Mouse (Mus musculus): ENCODE data around the gene Cldn2. TPM values are rescaled to one million over a fixed set of nuclear protein-coding genes. Genes with fewer than 3 reads are reported as not detected.

Cldn2 gene
- polyA plus RNA-seq, 1 experiment = not detected

- no peaks in the 10 kb centered on the region for H3K27me3 ChIP-seq (ENCODE audit: control insufficient read depth, insufficient read depth, insufficient read length)
- H3K4me3 ChIP-seq (ENCODE audit: insufficient read depth, poor library complexity, severe bottlenecking) = no peak overlapping the region
- no peaks in the 10 kb centered on the region for H3K36me3 ChIP-seq (ENCODE audit: control insufficient read depth, insufficient read depth)
- no peaks in the 10 kb centered on the region for H3K79me3 ChIP-seq (ENCODE audit: low read depth)
- TF ChIP-seq MYOG (IDR thresholded peaks at IDR 0.05; ENCODE audit: control insufficient read depth, extremely low read depth, insufficient read length) = no peak
- no peak for TF ChIP-seq CEBPB (IDR thresholded peaks at IDR 0.05; ENCODE audit: low read depth)
- TF ChIP-seq FOSL1 (IDR thresholded peaks at IDR 0.05; ENCODE audit: insufficient read depth, low read length, poor library complexity, severe bottlenecking) = no peak
- no peak for TF ChIP-seq MYOD1 (IDR thresholded peaks at IDR 0.05; ENCODE audit: control insufficient read depth, insufficient read length, low read depth)
- no peak for TF ChIP-seq CTCF (IDR thresholded peaks at IDR 0.05; ENCODE audit: control insufficient read depth, insufficient read depth, insufficient read length)
- TF ChIP-seq USF1 (IDR thresholded peaks at IDR 0.05; ENCODE audit: low read depth) = no peak
- TF ChIP-seq MAX (IDR thresholded peaks at IDR 0.05) = no peak
- no peaks in the 10 kb centered on the region for H3K79me2 ChIP-seq (ENCODE audit: control insufficient read depth, insufficient read depth)
- no peak overlapping the region for H3ac ChIP-seq (ENCODE audit: control insufficient read depth, insufficient read length, low read depth)
Measured at GRCm38 (mm10) chrX:139780988-139781387, 19.6 kb upstream of the Cldn2 start.

DNA sequence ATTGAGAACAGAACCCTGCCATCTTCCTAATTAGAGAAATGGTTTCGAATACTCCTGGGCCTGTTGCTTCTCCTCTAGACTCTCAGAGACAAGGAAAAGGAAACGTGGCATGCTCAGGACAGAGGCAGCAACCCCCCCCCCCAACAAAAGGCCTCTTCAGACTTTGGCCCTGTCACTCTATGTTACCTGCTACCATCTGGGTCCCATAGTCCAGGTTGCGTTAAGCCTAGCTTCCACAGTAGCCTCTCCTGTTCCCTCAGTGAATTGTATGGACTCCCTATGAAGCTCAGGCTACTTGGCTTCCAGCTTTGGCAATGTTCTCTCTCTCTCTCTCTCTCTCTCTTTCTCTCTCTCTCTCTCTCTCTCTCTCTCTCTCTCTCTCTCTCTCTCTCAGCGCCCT is 19.1 kb upstream of the Cldn2 start:
- no peak overlapping the region for H3K4me3 ChIP-seq (ENCODE audit: insufficient read depth, poor library complexity, severe bottlenecking)
- TF ChIP-seq CTCF (IDR thresholded peaks at IDR 0.05; ENCODE audit: control insufficient read depth, insufficient read depth, insufficient read length) (no peak), CEBPB (IDR thresholded peaks at IDR 0.05; ENCODE audit: low read depth) (no peak), FOSL1 (IDR thresholded peaks at IDR 0.05; ENCODE audit: insufficient read depth, low read length, poor library complexity, severe bottlenecking) (no peak), MAX (IDR thresholded peaks at IDR 0.05) (no peak), MYOG (IDR thresholded peaks at IDR 0.05; ENCODE audit: control insufficient read depth, extremely low read depth, insufficient read length) (no peak), USF1 (IDR thresholded peaks at IDR 0.05; ENCODE audit: low read depth) (no peak), MYOD1 (IDR thresholded peaks at IDR 0.05; ENCODE audit: control insufficient read depth, insufficient read length, low read depth) (no peak)
- H3K79me3 ChIP-seq (ENCODE audit: low read depth) = no peaks in the 10 kb centered on the region
- no peak overlapping the region for H3ac ChIP-seq (ENCODE audit: control insufficient read depth, insufficient read length, low read depth)
- no peaks in the 10 kb centered on the region for H3K27me3 ChIP-seq (ENCODE audit: control insufficient read depth, insufficient read depth, insufficient read length)
- H3K36me3 ChIP-seq (ENCODE audit: control insufficient read depth, insufficient read depth) = no peaks in the 10 kb centered on the region
- no peaks in the 10 kb centered on the region for H3K79me2 ChIP-seq (ENCODE audit: control insufficient read depth, insufficient read depth)

GRCm38 (mm10) chrX:139782278-139783044 is 18.2 kb upstream of the Cldn2 start, which contains the start of gene Ripply1:
Gene Ripply1, minus strand, starts transcription at chrX:139782353.
- H3K4me3 ChIP-seq (ENCODE audit: insufficient read depth, poor library complexity, severe bottlenecking) = no peak within 1 kb of the TSS
- H3K27me3 ChIP-seq (ENCODE audit: control insufficient read depth, insufficient read depth, insufficient read length) = no peaks in the 10 kb centered on the region
- no peaks in the 10 kb centered on the region for H3K36me3 ChIP-seq (ENCODE audit: control insufficient read depth, insufficient read depth)
- no peaks in the 10 kb centered on the region for H3K79me3 ChIP-seq (ENCODE audit: low read depth)
- TF ChIP-seq CEBPB (IDR thresholded peaks at IDR 0.05; ENCODE audit: low read depth) (no peak), MYOD1 (IDR thresholded peaks at IDR 0.05; ENCODE audit: control insufficient read depth, insufficient read length, low read depth) (no peak), MYOG (IDR thresholded peaks at IDR 0.05; ENCODE audit: control insufficient read depth, extremely low read depth, insufficient read length) (no peak), USF1 (IDR thresholded peaks at IDR 0.05; ENCODE audit: low read depth) (no peak), CTCF (IDR thresholded peaks at IDR 0.05; ENCODE audit: control insufficient read depth, insufficient read depth, insufficient read length) (no peak), FOSL1 (IDR thresholded peaks at IDR 0.05; ENCODE audit: insufficient read depth, low read length, poor library complexity, severe bottlenecking) (no peak), MAX (IDR thresholded peaks at IDR 0.05) (no peak)
- H3K79me2 ChIP-seq (ENCODE audit: control insufficient read depth, insufficient read depth) = no peaks in the 10 kb centered on the region
- H3ac ChIP-seq (ENCODE audit: control insufficient read depth, insufficient read length, low read depth) = no peak within 1 kb of the TSS

DNA sequence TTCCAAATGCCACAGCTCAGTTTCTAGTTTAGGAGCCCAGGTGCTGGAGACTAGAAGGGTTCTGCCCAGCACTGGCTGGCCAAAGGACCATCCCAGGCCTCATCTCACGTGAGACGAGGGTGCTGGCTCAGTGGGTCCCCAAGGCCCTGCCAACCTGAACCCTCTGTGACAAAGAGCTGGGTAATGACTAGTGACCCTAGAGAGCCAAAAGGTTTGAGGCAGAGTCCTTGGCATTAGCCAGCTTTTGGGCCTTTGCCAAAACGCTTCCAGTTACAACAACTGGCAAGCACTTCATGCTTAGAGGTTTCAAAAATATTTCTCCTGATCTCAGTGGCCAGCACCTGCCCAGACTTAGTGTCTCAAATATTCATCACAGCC is 17.6 kb upstream of the Cldn2 start:
- no peaks in the 10 kb centered on the region for H3K27me3 ChIP-seq (ENCODE audit: control insufficient read depth, insufficient read depth, insufficient read length)
- no peaks in the 10 kb centered on the region for H3K79me3 ChIP-seq (ENCODE audit: low read depth)
- no peak overlapping the region for H3K4me3 ChIP-seq (ENCODE audit: insufficient read depth, poor library complexity, severe bottlenecking)
- no peak for TF ChIP-seq FOSL1 (IDR thresholded peaks at IDR 0.05; ENCODE audit: insufficient read depth, low read length, poor library complexity, severe bottlenecking)
- TF ChIP-seq USF1 (IDR thresholded peaks at IDR 0.05; ENCODE audit: low read depth) = no peak
- TF ChIP-seq MAX (IDR thresholded peaks at IDR 0.05) = no peak
- TF ChIP-seq MYOG (IDR thresholded peaks at IDR 0.05; ENCODE audit: control insufficient read depth, extremely low read depth, insufficient read length) = no peak
- TF ChIP-seq CTCF (IDR thresholded peaks at IDR 0.05; ENCODE audit: control insufficient read depth, insufficient read depth, insufficient read length) = no peak
- TF ChIP-seq CEBPB (IDR thresholded peaks at IDR 0.05; ENCODE audit: low read depth) = no peak
- TF ChIP-seq MYOD1 (IDR thresholded peaks at IDR 0.05; ENCODE audit: control insufficient read depth, insufficient read length, low read depth) = no peak
- H3ac ChIP-seq (ENCODE audit: control insufficient read depth, insufficient read length, low read depth) = no peak overlapping the region
- no peaks in the 10 kb centered on the region for H3K36me3 ChIP-seq (ENCODE audit: control insufficient read depth, insufficient read depth)
- no peaks in the 10 kb centered on the region for H3K79me2 ChIP-seq (ENCODE audit: control insufficient read depth, insufficient read depth)

DNA sequence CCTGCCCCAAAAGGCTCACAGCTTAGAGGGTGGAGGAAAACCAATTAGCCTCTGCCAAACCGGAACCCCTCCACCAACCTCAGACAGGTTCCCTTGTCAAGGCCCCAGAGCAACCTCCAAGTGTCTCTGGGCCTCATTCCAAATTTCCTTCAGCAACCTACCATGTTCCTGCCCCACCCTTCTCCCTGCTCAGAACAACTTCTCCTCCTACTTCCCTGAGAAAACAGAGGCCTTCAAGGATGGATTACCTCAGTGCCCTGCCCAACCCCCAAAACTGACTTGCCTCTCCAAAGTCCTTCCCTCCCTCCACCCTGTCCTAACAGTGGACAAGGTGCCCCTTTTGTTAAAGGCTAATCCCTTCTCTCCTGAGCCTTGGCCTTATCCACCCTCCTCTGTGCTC is 14.9 kb upstream of the Cldn2 start:
- no peak overlapping the region for H3K4me3 ChIP-seq (ENCODE audit: insufficient read depth, poor library complexity, severe bottlenecking)
- no peaks in the 10 kb centered on the region for H3K27me3 ChIP-seq (ENCODE audit: control insufficient read depth, insufficient read depth, insufficient read length)
- no peaks in the 10 kb centered on the region for H3K79me3 ChIP-seq (ENCODE audit: low read depth)
- no peaks in the 10 kb centered on the region for H3K79me2 ChIP-seq (ENCODE audit: control insufficient read depth, insufficient read depth)
- no peaks in the 10 kb centered on the region for H3K36me3 ChIP-seq (ENCODE audit: control insufficient read depth, insufficient read depth)
- H3ac ChIP-seq (ENCODE audit: control insufficient read depth, insufficient read length, low read depth) = no peak overlapping the region
- TF ChIP-seq USF1 (IDR thresholded peaks at IDR 0.05; ENCODE audit: low read depth) (no peak), CEBPB (IDR thresholded peaks at IDR 0.05; ENCODE audit: low read depth) (no peak), MYOD1 (IDR thresholded peaks at IDR 0.05; ENCODE audit: control insufficient read depth, insufficient read length, low read depth) (no peak), FOSL1 (IDR thresholded peaks at IDR 0.05; ENCODE audit: insufficient read depth, low read length, poor library complexity, severe bottlenecking) (no peak), CTCF (IDR thresholded peaks at IDR 0.05; ENCODE audit: control insufficient read depth, insufficient read depth, insufficient read length) (no peak), MYOG (IDR thresholded peaks at IDR 0.05; ENCODE audit: control insufficient read depth, extremely low read depth, insufficient read length) (no peak), MAX (IDR thresholded peaks at IDR 0.05) (no peak)
